Mouse (Mus musculus) bone marrow macrophage, adult 2 months (primary cell): ENCODE data around the gene Mvp. TPM values are rescaled to one million over a fixed set of nuclear protein-coding genes. Genes with fewer than 3 reads are reported as not detected.

Experiments
- H3K27ac ChIP-seq: 2 replicates; pipeline ENCODE4 v1.5.1; 2012; ENCODE audit warnings: low read depth, low read length; ENCODE audit not compliant: insufficient read depth
- H3K4me1 ChIP-seq: 2 replicates; pipeline ENCODE4 v1.6.1; 2012; ENCODE audit warnings: low read length; ENCODE audit not compliant: control insufficient read depth, insufficient read depth
- H3K4me3 ChIP-seq: 2 replicates; pipeline ENCODE4 v1.5.1; 2012; ENCODE audit warnings: mild to moderate bottlenecking, low read length, moderate library complexity; ENCODE audit not compliant: insufficient read depth
- CTCF ChIP-seq: IDR thresholded peaks from 2 replicates; pipeline ENCODE4 v1.5.1; 2012; ENCODE audit warnings: low read depth, mild to moderate bottlenecking, low read length, moderate library complexity
- POLR2A ChIP-seq: IDR thresholded peaks from 2 replicates; pipeline ENCODE4 v1.6.1; 2012; ENCODE audit warnings: mild to moderate bottlenecking, low read depth, low read length, borderline replicate concordance
- polyA plus RNA-seq: library from polyadenylated mRNA; stranded (reverse); fragments of >200 nt; gene quantifications from 2 replicates; pipeline ENCODE4 v1.2.4, GENCODE M21; 2012; ENCODE audit not compliant: missing spikeins, insufficient read depth, insufficient read length

The Mvp gene
- polyA plus RNA-seq, 1 experiment: 96.2 TPM

DNA sequence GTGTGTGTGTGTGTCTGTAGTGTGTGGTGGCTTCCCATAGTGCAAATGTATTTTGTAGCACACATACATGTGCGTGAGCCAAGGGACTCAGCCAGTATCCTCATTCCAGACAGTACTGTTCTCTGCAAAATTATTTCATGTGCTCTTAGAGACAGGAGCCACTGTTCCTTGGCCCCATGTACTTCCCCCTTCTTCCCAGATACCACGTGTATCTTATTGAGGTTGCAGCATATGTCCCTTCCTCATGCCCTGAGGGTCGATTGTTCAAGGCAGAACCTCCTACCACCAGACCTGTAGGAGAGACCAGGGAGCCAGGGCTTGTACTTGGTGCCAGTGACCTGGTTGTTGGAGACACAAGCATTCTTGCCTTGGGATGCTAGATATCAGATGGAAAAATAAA is 59.3 kb downstream of the Mvp start:
- no peak overlapping the region for H3K27ac ChIP-seq
- TF ChIP-seq POLR2A: no peak
- no peak for TF ChIP-seq CTCF
- H3K4me1 ChIP-seq: peaks cover 19% of the 10 kb centered on the region
- no peak overlapping the region for H3K4me3 ChIP-seq

DNA sequence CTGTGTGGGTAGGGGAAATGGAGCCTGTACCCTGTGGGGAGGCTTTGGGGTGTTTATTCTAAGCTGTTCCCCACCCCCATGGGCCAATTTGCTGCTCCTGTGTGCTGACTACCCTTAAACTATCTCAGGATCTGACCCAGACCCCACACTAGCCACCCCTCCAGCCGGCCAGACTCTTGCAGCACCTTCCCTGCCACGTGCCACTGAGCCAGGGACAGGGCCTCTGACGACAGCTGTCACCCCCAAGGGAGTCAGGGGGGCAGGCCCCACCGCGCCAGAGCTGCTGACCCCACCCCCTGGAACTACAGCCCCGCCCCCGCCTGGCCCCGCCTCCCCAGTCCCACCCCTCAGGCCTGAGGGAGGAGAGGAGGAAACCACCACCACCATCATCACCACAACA is 61.8 kb downstream of the Mvp start:
- no peak overlapping the region for H3K4me3 ChIP-seq
- H3K4me1 ChIP-seq: peaks cover 21% of the 10 kb centered on the region
- TF ChIP-seq CTCF (no peak), POLR2A (no peak)
- no peak overlapping the region for H3K27ac ChIP-seq

- Histone ChIP-seq H3K4me1 (peaks cover 21% of the 10 kb centered on the region), H3K4me3 (no peak overlapping the region), H3K27ac (no peak overlapping the region)
- TF ChIP-seq POLR2A: no peak
- no peak for TF ChIP-seq CTCF
These were observed 62.7 kb downstream of the Mvp start for GRCm38 (mm10) chr7:126951741-126952140.

DNA sequence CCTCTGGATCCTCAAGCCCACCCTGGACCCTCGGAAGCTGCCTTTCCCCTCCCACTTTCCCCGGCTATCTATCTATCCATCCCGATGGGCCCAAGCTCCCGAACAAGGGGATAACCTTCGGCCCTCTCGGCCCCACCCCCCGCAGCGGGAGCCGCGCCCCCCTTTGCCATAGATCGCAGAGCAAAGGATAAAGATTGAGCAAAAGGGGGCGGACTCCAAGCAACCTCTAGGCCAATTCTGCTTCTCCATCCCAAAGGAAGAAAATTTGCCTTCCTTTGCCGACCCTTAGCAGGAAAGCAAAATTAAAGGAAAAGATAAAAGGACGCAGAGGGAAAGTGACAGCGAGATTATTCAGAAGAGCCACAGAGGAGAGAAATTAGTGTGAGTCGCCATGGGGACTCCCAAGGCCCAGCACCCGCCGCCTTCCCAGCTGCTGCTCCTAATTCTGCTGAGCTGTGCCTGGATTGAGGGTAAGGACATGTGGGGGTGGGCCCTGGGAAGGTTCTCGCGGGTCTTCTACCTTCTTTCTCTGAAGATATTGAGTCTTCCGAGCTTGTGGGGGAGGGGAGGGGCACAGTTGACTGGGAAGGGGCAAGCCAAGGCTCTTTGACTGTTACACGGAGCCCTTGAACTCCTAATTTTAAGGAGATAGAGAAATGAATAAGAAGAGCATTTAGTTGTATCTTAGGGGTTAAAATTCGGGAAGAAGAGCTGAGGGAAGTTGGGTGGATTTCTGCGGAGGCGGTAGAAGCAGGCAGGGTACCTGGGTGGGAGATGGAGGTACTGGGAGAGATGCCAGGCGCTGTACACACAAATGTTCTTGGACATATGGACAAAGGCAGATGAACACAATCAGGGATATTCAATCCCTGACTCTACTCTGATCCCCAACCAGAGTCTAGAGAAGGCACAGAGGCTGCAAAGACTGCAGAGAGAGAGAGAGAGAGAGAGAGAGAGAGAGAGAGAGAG is 63.5 kb downstream of the Mvp start:
- no peak overlapping the region for H3K4me3 ChIP-seq
- no peak overlapping the region for H3K27ac ChIP-seq
- peaks cover 21% of the 10 kb centered on the region for H3K4me1 ChIP-seq
- TF ChIP-seq CTCF (no peak), POLR2A (no peak)

DNA sequence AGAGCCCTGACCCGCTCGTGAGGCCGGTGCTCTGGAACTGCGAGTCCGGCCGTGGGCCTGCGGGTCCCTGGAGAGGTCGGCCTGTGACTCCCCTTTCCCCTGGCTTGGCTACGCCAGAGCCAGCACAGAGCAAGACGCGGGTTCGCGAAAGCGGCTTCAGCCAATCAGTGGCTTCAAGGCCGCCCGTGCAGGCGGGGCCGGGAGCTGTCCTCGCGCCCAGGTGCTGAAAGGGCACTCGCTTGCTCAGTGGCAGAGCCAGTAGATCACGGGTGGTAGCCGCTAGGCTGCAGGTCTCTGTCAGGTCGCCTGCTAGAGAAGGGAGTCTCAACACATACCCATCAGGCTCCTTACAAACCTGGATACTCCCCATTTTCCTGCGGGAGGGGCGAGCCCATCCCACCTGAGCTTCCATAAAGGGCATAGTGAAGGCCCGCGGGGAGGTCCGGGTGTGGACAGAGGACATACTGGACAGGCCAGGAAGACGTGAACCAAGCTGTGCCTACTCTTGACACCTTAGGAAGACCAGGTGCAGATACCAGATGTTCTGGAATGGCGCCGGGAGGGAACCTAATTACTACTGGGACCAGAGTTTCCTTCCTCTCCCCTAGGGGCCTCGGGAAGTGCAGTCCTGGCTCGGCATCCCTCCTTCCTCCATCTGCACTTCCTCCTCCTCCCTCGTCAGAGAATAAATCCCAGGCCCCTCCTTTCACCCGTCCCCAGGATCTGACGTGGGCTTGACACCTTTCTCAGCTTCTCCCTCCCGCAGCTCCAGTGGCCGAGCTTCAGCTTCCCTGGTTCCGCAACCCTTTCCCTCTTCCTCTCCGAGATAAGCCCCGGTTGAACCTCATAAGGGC is 64.4 kb downstream of the Mvp start, which contains the start of gene Sez6l2:
Sez6l2 (plus strand) TSS at position 771 of the 854 bp plus-strand sequence.
- Histone ChIP-seq H3K27ac (no peak within 1 kb of the TSS), H3K4me1 (peaks cover 15% of the 10 kb centered on the region), H3K4me3 (peak within 1 kb of the TSS; percentile 59)
- TF ChIP-seq POLR2A (no peak), CTCF (no peak)

GRCm38 (mm10) chr7:126949403-126949792 is 65.0 kb downstream of the Mvp start, which contains the start of gene Asphd1:
TSS of gene Asphd1 (minus strand) at chr7:126949582.
- Histone ChIP-seq H3K4me1 (peaks cover 10% of the 10 kb centered on the region), H3K4me3 (peak within 1 kb of the TSS; percentile 59), H3K27ac (no peak within 1 kb of the TSS)
- TF ChIP-seq POLR2A (no peak), CTCF (no peak)

- Histone ChIP-seq H3K27ac (no peak overlapping the region), H3K4me3 (no peak overlapping the region), H3K4me1 (peaks cover 10% of the 10 kb centered on the region)
- no peak for TF ChIP-seq CTCF
- TF ChIP-seq POLR2A: no peak
These were observed 65.8 kb downstream of the Mvp start for GRCm38 (mm10) chr7:126948626-126949025.

- Histone ChIP-seq H3K4me3 (no peak overlapping the region), H3K4me1 (peaks cover 16% of the 10 kb centered on the region), H3K27ac (no peak overlapping the region)
- TF ChIP-seq POLR2A (no peak), CTCF (peak; percentile 13; the same call in 1 of the 2 replicates)
These were observed 67.9 kb downstream of the Mvp start for GRCm38 (mm10) chr7:126946530-126946929.

DNA sequence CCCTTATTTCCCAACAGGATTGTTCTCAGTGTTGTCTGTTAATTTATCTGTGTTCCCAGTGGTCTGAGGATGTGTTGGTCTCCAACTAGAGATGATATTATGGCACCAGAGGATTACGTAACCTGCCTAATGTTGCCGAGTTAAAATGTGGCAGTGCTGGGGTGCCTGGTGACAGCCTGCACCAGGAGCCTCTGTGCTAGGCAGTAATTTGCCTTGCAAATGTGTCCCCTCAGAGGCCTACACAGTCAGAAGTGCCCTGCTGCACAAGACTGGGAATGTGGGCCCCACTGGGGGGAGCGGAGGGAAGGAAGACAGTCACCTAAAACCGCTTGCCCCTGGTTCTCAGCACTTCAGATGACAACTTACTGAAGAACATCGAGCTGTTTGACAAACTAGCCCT is 72.6 kb downstream of the Mvp start:
- no peak overlapping the region for H3K4me3 ChIP-seq
- H3K4me1 ChIP-seq: peaks cover 34% of the 10 kb centered on the region
- TF ChIP-seq POLR2A (no peak), CTCF (no peak)
- no peak overlapping the region for H3K27ac ChIP-seq

DNA sequence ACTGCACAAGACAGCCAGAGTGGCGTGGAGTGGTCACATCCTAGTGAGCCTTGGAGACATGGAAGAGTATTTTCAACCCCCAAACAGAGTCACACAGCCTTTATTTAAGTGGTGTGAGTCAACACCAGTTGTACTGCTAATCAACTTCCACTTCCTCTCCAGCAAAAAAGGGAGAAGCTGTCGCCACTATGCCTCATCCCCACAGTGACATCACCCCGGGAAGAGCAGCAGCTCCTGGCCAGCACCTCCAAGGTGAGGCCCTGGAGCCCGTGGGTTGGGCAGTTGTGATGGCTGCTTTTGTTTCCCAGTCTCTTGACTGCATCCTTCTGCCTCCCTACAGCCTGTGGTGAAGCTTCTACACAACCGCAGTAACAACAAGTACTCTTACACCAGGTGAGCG is 73.2 kb downstream of the Mvp start:
- no peak for TF ChIP-seq CTCF
- TF ChIP-seq POLR2A: no peak
- peaks cover 36% of the 10 kb centered on the region for H3K4me1 ChIP-seq
- H3K4me3 ChIP-seq: no peak overlapping the region
- peak overlapping the region; percentile 83 for H3K27ac ChIP-seq

Other genes with a start within 250 kb of the Mvp start
- gene Gdpd3, start 248.3 kb downstream of the Mvp start, polyA plus RNA-seq: 20.8 and 27.0 TPM in 2 replicates
- gene Ypel3, start 237.7 kb downstream of the Mvp start, polyA plus RNA-seq: 392 and 412 TPM in 2 replicates
- 1.9 and 2.8 TPM in 2 replicates for gene Tbx6, start 233.1 kb downstream of the Mvp start, polyA plus RNA-seq
- 153 and 164 TPM in 2 replicates for gene Ppp4c, start 222.1 kb downstream of the Mvp start, polyA plus RNA-seq
- 0.74 and 0.85 TPM in 2 replicates for gene Fam57b, start 217.0 kb downstream of the Mvp start, polyA plus RNA-seq
- not detected in 2 replicates for gene 4930451I11Rik, start 183.0 kb downstream of the Mvp start, polyA plus RNA-seq
- gene Doc2a, start 167.2 kb downstream of the Mvp start, polyA plus RNA-seq: not detected in 2 replicates
- 32.0 and 33.5 TPM in 2 replicates for gene Hirip3, start 152.6 kb downstream of the Mvp start, polyA plus RNA-seq
- 67.0 and 72.6 TPM in 2 replicates for gene Ino80e, start 152.2 kb downstream of the Mvp start, polyA plus RNA-seq
- gene Taok2, start 129.9 kb downstream of the Mvp start, polyA plus RNA-seq: 58.5 and 66.8 TPM in 2 replicates
- 74.2 and 75.9 TPM in 2 replicates for gene Tmem219, start 91.7 kb downstream of the Mvp start, polyA plus RNA-seq
- gene Kctd13, start 85.7 kb downstream of the Mvp start, polyA plus RNA-seq: 16.2 and 17.5 TPM in 2 replicates
- not detected in 2 replicates for gene Asphd1, start 65.0 kb downstream of the Mvp start, polyA plus RNA-seq
- gene Sez6l2, start 64.1 kb downstream of the Mvp start, polyA plus RNA-seq: 1.6 and 2.6 TPM in 2 replicates
- gene Cdipt, start 38.7 kb downstream of the Mvp start, polyA plus RNA-seq: 112 and 118 TPM in 2 replicates
- 7.3 and 7.4 TPM in 2 replicates for gene Cdiptos, start 38.5 kb downstream of the Mvp start, polyA plus RNA-seq
- gene Pagr1b, start 1.9 kb upstream of the Mvp start, polyA plus RNA-seq: 9.2 and 17.6 TPM in 2 replicates
- 20.3 and 22.2 TPM in 2 replicates for gene Pagr1a, start 2.7 kb upstream of the Mvp start, polyA plus RNA-seq
- gene Gm42742, start 6.5 kb upstream of the Mvp start, polyA plus RNA-seq: 31.3 and 44.3 TPM in 2 replicates
- 2.8 TPM in 1 of 2 replicates, not detected in the other for gene Prrt2, start 6.6 kb upstream of the Mvp start, polyA plus RNA-seq
- gene Maz, start 12.4 kb upstream of the Mvp start, polyA plus RNA-seq: 161 and 164 TPM in 2 replicates
- 40.8 and 48.5 TPM in 2 replicates for gene Kif22, start 27.9 kb upstream of the Mvp start, polyA plus RNA-seq
- not detected in 2 replicates for gene Zg16, start 72.7 kb upstream of the Mvp start, polyA plus RNA-seq
- 41.2 and 41.4 TPM in 2 replicates for gene AI467606, start 76.7 kb upstream of the Mvp start, polyA plus RNA-seq
- gene Qprt, start 107.6 kb upstream of the Mvp start, polyA plus RNA-seq: 0.71 TPM in 1 of 2 replicates, not detected in the other
- 34.5 and 36.3 TPM in 2 replicates for gene Spn, start 123.2 kb upstream of the Mvp start, polyA plus RNA-seq
- 58.0 and 58.5 TPM in 2 replicates for gene Cd2bp2, start 181.4 kb upstream of the Mvp start, polyA plus RNA-seq
- 67.2 and 71.7 TPM in 2 replicates for gene Tbc1d10b, start 193.8 kb upstream of the Mvp start, polyA plus RNA-seq
- gene Mylpf, start 194.3 kb upstream of the Mvp start, polyA plus RNA-seq: 3.9 and 6.9 TPM in 2 replicates
- 6.5 and 6.8 TPM in 2 replicates for gene Zfp553, start 218.4 kb upstream of the Mvp start, polyA plus RNA-seq
- gene Sept1, start 218.5 kb upstream of the Mvp start, polyA plus RNA-seq: 2.9 and 5.8 TPM in 2 replicates
- gene Zfp771, start 229.7 kb upstream of the Mvp start, polyA plus RNA-seq: 10.9 and 12.4 TPM in 2 replicates
- 25.6 and 27.3 TPM in 2 replicates for gene Dctpp1, start 246.1 kb upstream of the Mvp start, polyA plus RNA-seq